Comparison of ENCODE assay signal across 8 mouse cellular contexts in the genomic region with DNA sequence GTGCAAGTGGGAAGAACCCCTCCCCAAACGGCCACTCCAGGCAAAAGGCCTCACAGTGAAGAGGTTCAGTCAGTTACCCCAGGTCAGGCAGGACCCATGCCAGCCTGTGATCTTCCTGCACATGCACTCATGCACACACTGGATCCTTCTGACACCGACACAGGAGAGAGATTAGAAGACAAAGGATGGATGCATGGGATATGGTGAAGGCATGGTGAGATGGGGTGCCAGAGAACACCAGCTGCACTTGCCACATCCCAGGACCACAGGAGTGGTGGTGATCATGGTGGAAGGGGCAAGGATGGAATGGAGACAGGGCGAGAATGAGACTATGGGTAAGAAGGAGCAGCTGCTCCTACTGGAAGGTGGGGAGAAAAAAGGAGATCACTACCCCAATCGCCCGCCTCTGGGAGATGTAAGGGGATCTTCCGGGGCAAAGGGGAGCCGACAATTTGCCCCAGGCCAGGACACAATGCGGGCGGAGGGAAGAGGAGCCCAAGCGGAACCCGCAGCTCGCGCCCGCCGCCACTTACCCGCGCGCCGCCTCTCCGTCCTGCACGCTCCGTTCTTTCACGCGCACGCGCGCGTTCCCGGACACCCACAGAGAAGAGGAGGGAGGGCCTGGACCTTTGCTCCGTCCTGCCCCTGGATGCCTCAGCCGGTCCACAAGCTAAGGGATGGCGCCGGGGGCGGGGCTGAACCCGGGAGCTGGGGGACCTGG. TPM values are rescaled to one million over a fixed set of nuclear protein-coding genes. Genes with fewer than 3 reads are reported as not detected.
DNase-seq lines count a peak whose midpoint lies in the region; ATAC-seq and TF ChIP-seq lines count a peak whose summit lies in the region.

No protein-coding gene starts in this region.

- peak overlapping the region; percentile 60 for H3K4me3 ChIP-seq in forebrain, embryonic 15.5 days
- H3K4me3 ChIP-seq in liver, embryonic 14.5 days (ENCODE audit: insufficient read depth in 1 of 2, low read depth in 2 of 2, low read length in 2 of 2) = peak overlapping the region; percentile 40 to 47
- peak overlapping the region; percentile 53 for H3K4me3 ChIP-seq in stomach, embryonic 15.5 days (replicated peaks)

- TF ChIP-seq CTCF in liver, embryonic 14.5 days (IDR thresholded peaks at IDR 0.05; ENCODE audit: low read depth) = no peak

- ATAC-seq in CD4-positive, CD25-positive, alpha-beta regulatory T cell, adult 4 months = peak; percentile 71
- ATAC-seq in cerebellum, adult (ENCODE audit: insufficient number of reproducible peaks, low FRiP score, low TSS enrichment) = peak; percentile 86
- ATAC-seq in forebrain, embryonic 15.5 days (replicated peaks) = peak; percentile 90
- peak; percentile 48; the same call in 1 of the 2 replicates for ATAC-seq in liver, embryonic 14.5 days (ENCODE audit: insufficient read depth)
- peak; percentile 87; the same call in 1 of the 2 replicates for ATAC-seq in stomach, embryonic 15.5 days (ENCODE audit: insufficient read depth, low FRiP score, low read depth)

- 1% methylated on average over 35 of the region's 35 CpGs for WGBS in forebrain, embryonic 15.5 days
- WGBS in liver, embryonic 14.5 days (ENCODE audit: insufficient replicate concordance) = 4% methylated on average over 34 of the region's 35 CpGs
- 2% methylated on average over 34 of the region's 35 CpGs for WGBS in stomach, embryonic 15.5 days

- H3K4me2 ChIP-seq in forebrain, embryonic 15.5 days (replicated peaks) = peak overlapping the region; percentile 71
- H3K4me2 ChIP-seq in liver, embryonic 14.5 days (ENCODE audit: low read depth) = peak overlapping the region; percentile 48
- H3K4me2 ChIP-seq in stomach, embryonic 15.5 days = peak overlapping the region; percentile 80

- TF ChIP-seq EP300 in liver, embryonic 14.5 days (IDR thresholded peaks at IDR 0.05; ENCODE audit: low read depth) = no peak

- no peaks in the 10 kb centered on the region for H3K36me3 ChIP-seq in forebrain, embryonic 15.5 days
- H3K36me3 ChIP-seq in liver, embryonic 14.5 days (replicated peaks; ENCODE audit: control insufficient read depth, insufficient read depth, low read depth) = no peaks in the 10 kb centered on the region
- H3K36me3 ChIP-seq in stomach, embryonic 15.5 days = no peaks in the 10 kb centered on the region

- peaks cover 14% of the 10 kb centered on the region for H3K4me1 ChIP-seq in forebrain, embryonic 15.5 days
- peaks cover 0 to 6% of the 10 kb centered on the region in 2 experiments; a peak in 2 of 4 replicates for H3K4me1 ChIP-seq in liver, embryonic 14.5 days (replicated peaks; ENCODE audit: control insufficient read depth in 2 of 2, insufficient read depth in 2 of 2, low read length in 1 of 2)
- H3K4me1 ChIP-seq in stomach, embryonic 15.5 days = 0 out of 2 replicates have a peak, but pooled peaks cover 5% of the 10 kb centered on the region

- intact Hi-C loops in heart, postnatal 14 days (cut with DNase I) = no loop called here

- DNase-seq in heart, postnatal 14 days = peak; percentile 79 to 86
- peak; percentile 90 to 94 for DNase-seq in kidney, postnatal 4 days
- peak in 1 of 3 experiments; percentile 28 for DNase-seq in liver, embryonic 14.5 days (ENCODE audit: low read depth in 3 of 3, low spot score in 3 of 3)
- peak; percentile 48 to 49 for DNase-seq in natural killer cell, adult 2 months (ENCODE audit: low spot score in 2 of 2)

- peak overlapping the region; percentile 80 for H3K9ac ChIP-seq in forebrain, embryonic 15.5 days (replicated peaks)
- H3K9ac ChIP-seq in liver, embryonic 14.5 days (replicated peaks) = no peak overlapping the region
- H3K9ac ChIP-seq in stomach, embryonic 15.5 days = peak overlapping the region; percentile 17; the same call in 1 of the 2 replicates

- no peaks in the 10 kb centered on the region for H3K9me3 ChIP-seq in forebrain, embryonic 15.5 days
- H3K9me3 ChIP-seq in liver, embryonic 14.5 days (ENCODE audit: control insufficient read depth, low read length) = no peaks in the 10 kb centered on the region
- H3K9me3 ChIP-seq in stomach, embryonic 15.5 days = no peaks in the 10 kb centered on the region

- peak overlapping the region; percentile 76 for H3K27ac ChIP-seq in forebrain, embryonic 15.5 days (replicated peaks)
- no peak overlapping the region for H3K27ac ChIP-seq in liver, embryonic 14.5 days
- peak overlapping the region; percentile 12; the same call in 1 of the 2 replicates for H3K27ac ChIP-seq in stomach, embryonic 15.5 days

- no peaks in the 10 kb centered on the region for H3K27me3 ChIP-seq in forebrain, embryonic 15.5 days
- peaks cover 4% of the 10 kb centered on the region; the same call in 1 of the 2 replicates for H3K27me3 ChIP-seq in liver, embryonic 14.5 days (ENCODE audit: control insufficient read depth, insufficient read depth, low read length)
- H3K27me3 ChIP-seq in stomach, embryonic 15.5 days (replicated peaks) = no peaks in the 10 kb centered on the region

RNA-seq across cellular contexts. Expression of a gene that starts 2.3 kb away (rescaled TPM):
- polyA plus RNA-seq in CD4-positive, CD25-positive, alpha-beta regulatory T cell, adult 4 months (2017; shearing (Covaris generic)) = 10 to 100 TPM; 15.5 to 16.6 TPM
- polyA plus RNA-seq in forebrain, embryonic 15.5 days (2015; fragmentation: Nextera tagmentation; extraction: Ambion mirVana) = 77.2 and 82.7 TPM in 2 replicates
- under 1 TPM; 0.31 to 0.44 TPM for total RNA-seq in heart, postnatal 14 days (2021)
- polyA plus RNA-seq in liver, embryonic 14.5 days (2012; rRNA removed) = 0.57 and 0.70 TPM in 2 replicates
- 9.2 and 9.5 TPM in 2 replicates for polyA plus RNA-seq in liver, embryonic 14.5 days (2014; fragmentation: Nextera tagmentation; extraction: Ambion mirVana)
- polyA plus RNA-seq in stomach, embryonic 15.5 days (2015; fragmentation: Nextera tagmentation; extraction: Ambion mirVana) = 29.8 and 31.9 TPM in 2 replicates
